Mouse (Mus musculus) midbrain, embryonic 15.5 days (tissue): ENCODE results near the gene Slc17a5. TPM values are rescaled to one million over a fixed set of nuclear protein-coding genes. Genes with fewer than 3 reads are reported as not detected.

Experiments
- ATAC-seq: fragments of 200-750 bp; cut with Nextera tagmentation; replicated peaks from 2 replicates; pipeline ENCODE4 v1.8.0; 2017; ENCODE audit warnings: moderate TSS enrichment
- H3K27ac ChIP-seq: fragments of 300-500 bp; sonication (generic); 2 replicates; pipeline ENCODE4 v1.5.1; 2015; ENCODE audit warnings: mild to moderate bottlenecking, inconsistent platforms
- H3K27me3 ChIP-seq: fragments of 300-500 bp; sonication (generic); replicated peaks from 2 replicates; pipeline ENCODE4 v1.6.1; 2015; ENCODE audit warnings: inconsistent platforms
- H3K36me3 ChIP-seq: fragments of 300-500 bp; sonication (generic); replicated peaks from 2 replicates; pipeline ENCODE4 v1.6.1; 2015; ENCODE audit warnings: inconsistent platforms
- H3K4me1 ChIP-seq: fragments of 300-500 bp; sonication (generic); 2 replicates; pipeline ENCODE4 v1.6.1; 2015; ENCODE audit warnings: inconsistent platforms
- H3K4me2 ChIP-seq: fragments of 300-500 bp; sonication (generic); 2 replicates; pipeline ENCODE4 v1.6.1; 2015; ENCODE audit warnings: inconsistent platforms, mild to moderate bottlenecking, moderate library complexity
- H3K4me3 ChIP-seq: fragments of 300-500 bp; sonication (generic); 2 replicates; pipeline ENCODE4 v1.5.1; 2015; ENCODE audit warnings: mild to moderate bottlenecking, inconsistent platforms
- H3K9ac ChIP-seq: fragments of 300-500 bp; sonication (generic); 2 replicates; pipeline ENCODE4 v1.6.1; 2015; ENCODE audit warnings: mild to moderate bottlenecking, inconsistent platforms
- H3K9me3 ChIP-seq: fragments of 300-500 bp; sonication (generic); 2 replicates; pipeline ENCODE4 v1.6.1; 2016; ENCODE audit warnings: inconsistent platforms
- WGBS: fragments of 180-500 bp; shearing (Covaris S2); methylation state at CpG from one replicate; pipeline ENCODE4 v1.1.7; 2015; ENCODE audit warnings: mixed read lengths; 5-methylcytosine and 5-hydroxymethylcytosine counted together
- polyA plus RNA-seq: library from polyadenylated mRNA; unstranded; fragments of >200 nt; fragmentation: Nextera tagmentation; extraction: Ambion mirVana; gene quantifications from 2 replicates; pipeline ENCODE4 v1.2.1, GENCODE M21; 2015

The Slc17a5 gene
- polyA plus RNA-seq, 1 experiment from 2014 or later = 17.8 TPM

GRCm38 (mm10) chr9:78595769-78596555, 8.1 kb upstream of the Slc17a5 start:
- ATAC-seq = no peak
- Histone ChIP-seq H3K27me3 (no peaks in the 10 kb centered on the region), H3K27ac (no peak overlapping the region), H3K36me3 (no peaks in the 10 kb centered on the region), H3K9ac (no peak overlapping the region), H3K4me3 (no peak overlapping the region), H3K4me1 (no peaks in the 10 kb centered on the region), H3K4me2 (no peak overlapping the region), H3K9me3 (no peaks in the 10 kb centered on the region)
- 91% methylated on average over 18 of the region's 18 CpGs for WGBS

GRCm38 (mm10) chr9:78595257-78595656, 7.4 kb upstream of the Slc17a5 start:
- Histone ChIP-seq H3K9ac (no peak overlapping the region), H3K27ac (no peak overlapping the region), H3K4me2 (no peak overlapping the region), H3K4me3 (no peak overlapping the region), H3K27me3 (no peaks in the 10 kb centered on the region), H3K4me1 (no peaks in the 10 kb centered on the region), H3K9me3 (no peaks in the 10 kb centered on the region), H3K36me3 (no peaks in the 10 kb centered on the region)
- WGBS = 92% methylated on average over 3 of the region's 3 CpGs
- ATAC-seq = no peak

GRCm38 (mm10) chr9:78590471-78590870, 2.6 kb upstream of the Slc17a5 start:
- Histone ChIP-seq H3K27ac (no peak overlapping the region), H3K4me2 (no peak overlapping the region), H3K27me3 (no peaks in the 10 kb centered on the region), H3K9ac (no peak overlapping the region), H3K36me3 (no peaks in the 10 kb centered on the region), H3K4me3 (no peak overlapping the region), H3K4me1 (peaks cover 6% of the 10 kb centered on the region), H3K9me3 (no peaks in the 10 kb centered on the region)
- 96% methylated on average over 2 of the region's 2 CpGs for WGBS
- ATAC-seq = no peak

GRCm38 (mm10) chr9:78588411-78589033, 681 bp upstream of the Slc17a5 start:
- WGBS = 82% methylated on average over 10 of the region's 10 CpGs
- Histone ChIP-seq H3K4me1 (peaks cover 6% of the 10 kb centered on the region), H3K27ac (peak overlapping the region; percentile 77), H3K9ac (peak overlapping the region; percentile 54; the same call in 1 of the 2 replicates), H3K9me3 (no peaks in the 10 kb centered on the region), H3K4me2 (peak overlapping the region; percentile 52), H3K27me3 (no peaks in the 10 kb centered on the region), H3K4me3 (peak overlapping the region; percentile 73), H3K36me3 (no peaks in the 10 kb centered on the region)
- ATAC-seq = peak; percentile 63

GRCm38 (mm10) chr9:78587218-78587883, 490 bp downstream of the Slc17a5 start:
- Histone ChIP-seq H3K9me3 (no peaks in the 10 kb centered on the region), H3K4me1 (peaks cover 6% of the 10 kb centered on the region), H3K27ac (peak overlapping the region; percentile 77), H3K27me3 (no peaks in the 10 kb centered on the region), H3K9ac (peak overlapping the region; percentile 54), H3K36me3 (no peaks in the 10 kb centered on the region), H3K4me2 (peak overlapping the region; percentile 52), H3K4me3 (peak overlapping the region; percentile 73)
- 2% methylated on average over 29 of the region's 31 CpGs for WGBS
- peak; percentile 82 for ATAC-seq

GRCm38 (mm10) chr9:78579644-78580396, 8.0 kb downstream of the Slc17a5 start:
- Histone ChIP-seq H3K27me3 (no peaks in the 10 kb centered on the region), H3K4me2 (no peak overlapping the region), H3K9ac (no peak overlapping the region), H3K9me3 (no peaks in the 10 kb centered on the region), H3K4me3 (no peak overlapping the region), H3K36me3 (peaks cover 14% of the 10 kb centered on the region; the same call in 1 of the 2 replicates), H3K4me1 (peaks cover 4% of the 10 kb centered on the region; the same call in 1 of the 2 replicates), H3K27ac (no peak overlapping the region)
- peak; percentile 46; the same call in 1 of the 2 replicates for ATAC-seq
- 33% methylated on average over 10 of the region's 10 CpGs for WGBS

GRCm38 (mm10) chr9:78578824-78579223, 9.0 kb downstream of the Slc17a5 start:
- no peak for ATAC-seq
- 92% methylated on average over 7 of the region's 7 CpGs for WGBS

GRCm38 (mm10) chr9:78576466-78576865, 11.4 kb downstream of the Slc17a5 start:
- H3K36me3 ChIP-seq = peaks cover 17% of the 10 kb centered on the region; the same call in 1 of the 2 replicates
- no peak overlapping the region for H3K9ac ChIP-seq
- peaks cover 4% of the 10 kb centered on the region; the same call in 1 of the 2 replicates for H3K4me1 ChIP-seq
- H3K9me3 ChIP-seq = no peaks in the 10 kb centered on the region
- 92% methylated on average over 5 of the region's 5 CpGs for WGBS
- H3K4me2 ChIP-seq = no peak overlapping the region
- no peak for ATAC-seq
- H3K27me3 ChIP-seq = no peaks in the 10 kb centered on the region
- no peak overlapping the region for H3K27ac ChIP-seq
- H3K4me3 ChIP-seq = no peak overlapping the region

More at GRCm38 (mm10) chr9:78578824-78579223, 9.0 kb downstream of the Slc17a5 start:
- H3K4me1 ChIP-seq = peaks cover 4% of the 10 kb centered on the region; the same call in 1 of the 2 replicates
- H3K36me3 ChIP-seq = peaks cover 17% of the 10 kb centered on the region; the same call in 1 of the 2 replicates
- no peaks in the 10 kb centered on the region for H3K9me3 ChIP-seq
- no peak overlapping the region for H3K9ac ChIP-seq
- H3K27ac ChIP-seq = no peak overlapping the region
- H3K27me3 ChIP-seq = no peaks in the 10 kb centered on the region
- no peak overlapping the region for H3K4me3 ChIP-seq
- no peak overlapping the region for H3K4me2 ChIP-seq

GRCm38 (mm10) chr9:78569934-78570333, 17.9 kb downstream of the Slc17a5 start:
- Histone ChIP-seq H3K4me3 (no peak overlapping the region), H3K4me2 (no peak overlapping the region), H3K9me3 (no peaks in the 10 kb centered on the region), H3K4me1 (no peaks in the 10 kb centered on the region), H3K9ac (no peak overlapping the region), H3K36me3 (peaks cover 15% of the 10 kb centered on the region), H3K27ac (no peak overlapping the region), H3K27me3 (no peaks in the 10 kb centered on the region)
- 87% methylated on average over 9 of the region's 9 CpGs for WGBS
- ATAC-seq = no peak

GRCm38 (mm10) chr9:78559479-78559878, 28.4 kb downstream of the Slc17a5 start:
- no peaks in the 10 kb centered on the region for H3K4me1 ChIP-seq
- no peaks in the 10 kb centered on the region for H3K27me3 ChIP-seq
- H3K36me3 ChIP-seq = peaks cover 3% of the 10 kb centered on the region; the same call in 1 of the 2 replicates
- no peak for ATAC-seq
- no peak overlapping the region for H3K9ac ChIP-seq
- no peak overlapping the region for H3K27ac ChIP-seq
- H3K4me2 ChIP-seq = no peak overlapping the region
- 86% methylated on average over 4 of the region's 4 CpGs for WGBS
- no peaks in the 10 kb centered on the region for H3K9me3 ChIP-seq
- H3K4me3 ChIP-seq = no peak overlapping the region

- no peak overlapping the region for H3K9ac ChIP-seq
- no peaks in the 10 kb centered on the region for H3K9me3 ChIP-seq
- H3K4me2 ChIP-seq = no peak overlapping the region
- WGBS = 89% methylated on average over 8 of the region's 8 CpGs
- H3K4me1 ChIP-seq = no peaks in the 10 kb centered on the region
- peaks cover 3% of the 10 kb centered on the region; the same call in 1 of the 2 replicates for H3K36me3 ChIP-seq
- H3K27me3 ChIP-seq = no peaks in the 10 kb centered on the region
- H3K27ac ChIP-seq = no peak overlapping the region
- ATAC-seq = no peak
- no peak overlapping the region for H3K4me3 ChIP-seq
These were observed 29.1 kb downstream of the Slc17a5 start for GRCm38 (mm10) chr9:78558586-78559214.
